Mouse (Mus musculus) brain, embryonic 14.5 days (tissue): ENCODE results near the gene Zfr2. TPM values are rescaled to one million over a fixed set of nuclear protein-coding genes. Genes with fewer than 3 reads are reported as not detected.
A peak's percentile ranks its signal among the peaks of the same experiment; 100 is the strongest.

ENCODE experiments used
- DNase-seq: peaks from one replicate; pipeline ENCODE4 v3.0.0-alpha.2; 2011; ENCODE audit warnings: low read depth
- CTCF ChIP-seq: fragments of 200-500 bp; IDR thresholded peaks from 2 replicates; pipeline ENCODE4 v1.5.1; 2012; ENCODE audit warnings: inconsistent platforms, mild to moderate bottlenecking, moderate library complexity, borderline replicate concordance; ENCODE audit not compliant: insufficient read depth, insufficient read length; ENCODE audit errors: extremely low read depth
- POLR2A ChIP-seq: fragments of 200-500 bp; IDR thresholded peaks from 2 replicates; pipeline ENCODE4 v1.6.1; 2012; ENCODE audit warnings: mild to moderate bottlenecking, inconsistent platforms, borderline replicate concordance; ENCODE audit not compliant: poor library complexity, insufficient read depth, insufficient read length, severe bottlenecking; ENCODE audit errors: extremely low read depth
- polyA plus RNA-seq: library from polyadenylated mRNA; depleted of rRNA; stranded (reverse); fragments of >200 nt; gene quantifications from 2 replicates; pipeline ENCODE4 v1.2.3, GENCODE M21; 2012; rRNA removed

Zfr2 gene
- polyA plus RNA-seq, 1 experiment: 59.8 TPM

- DNase-seq: peak; percentile 100
Measured at GRCm38 (mm10) chr10:81292554-81293333, 59.8 kb downstream of the Zfr2 start, which contains the start of gene Pip5k1c. Gene Pip5k1c, plus strand, starts transcription at chr10:81292963.

DNA sequence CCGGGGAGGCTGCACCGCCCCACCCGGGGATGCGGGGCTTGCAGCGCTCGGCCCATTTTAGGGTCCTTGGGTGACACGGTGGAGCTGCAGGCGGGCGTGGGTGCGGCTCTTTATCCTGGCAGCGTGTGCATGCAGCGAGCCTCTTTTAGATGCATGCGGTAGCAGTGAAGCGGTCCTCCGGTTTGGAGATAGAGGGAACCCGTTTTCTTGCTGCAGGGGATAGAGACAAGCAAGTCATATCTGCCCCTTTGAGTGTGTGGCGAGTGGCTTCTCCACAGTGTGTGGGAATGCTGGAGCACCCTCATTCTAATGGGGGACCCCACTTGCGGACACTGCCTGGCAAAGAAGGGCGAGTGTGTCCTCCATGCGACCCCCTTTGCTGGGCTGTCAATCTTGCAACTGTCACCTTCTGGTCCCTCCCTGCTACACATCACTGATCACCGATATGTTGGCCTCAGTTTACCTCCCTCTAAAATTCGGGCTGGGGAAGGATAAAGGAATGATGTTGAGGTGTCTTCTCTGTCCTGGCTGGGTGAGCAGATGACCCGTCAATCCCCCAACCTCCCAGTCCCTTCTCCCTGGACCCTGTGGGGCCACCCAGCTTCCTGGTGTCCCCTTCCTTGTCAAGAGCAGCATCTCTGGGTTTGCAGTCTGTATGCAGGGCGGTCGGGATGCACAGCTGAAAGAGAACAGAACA, 60.5 kb downstream of the Zfr2 start:
- TF ChIP-seq POLR2A (no peak), CTCF (no peak)
- no peak for DNase-seq

More at GRCm38 (mm10) chr10:81292554-81293333, 59.8 kb downstream of the Zfr2 start, which contains the start of gene Pip5k1c:
- peak; percentile 83 for TF ChIP-seq CTCF
- TF ChIP-seq POLR2A: peak; percentile 98

DNA sequence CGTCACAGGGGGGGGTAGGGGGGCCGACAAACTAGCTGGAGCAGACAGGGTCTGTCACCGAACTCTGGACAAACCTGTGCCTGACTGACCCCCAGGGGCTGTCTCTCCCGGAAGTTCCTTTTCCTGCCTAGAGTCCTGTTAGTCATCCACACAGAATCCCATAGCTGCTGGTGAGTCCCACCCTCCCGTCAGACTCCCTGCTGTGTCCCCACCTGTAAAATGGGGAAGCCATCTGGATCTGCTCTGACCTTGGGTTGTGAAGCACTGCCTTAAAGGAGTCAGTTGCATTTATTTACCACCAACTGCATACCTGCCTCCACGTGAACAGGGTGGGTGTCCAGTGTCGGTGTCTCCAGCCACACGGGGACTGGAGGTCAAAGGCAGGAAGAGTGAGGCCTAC, 61.5 kb downstream of the Zfr2 start:
- no peak for DNase-seq
- TF ChIP-seq CTCF (no peak), POLR2A (no peak)

DNA sequence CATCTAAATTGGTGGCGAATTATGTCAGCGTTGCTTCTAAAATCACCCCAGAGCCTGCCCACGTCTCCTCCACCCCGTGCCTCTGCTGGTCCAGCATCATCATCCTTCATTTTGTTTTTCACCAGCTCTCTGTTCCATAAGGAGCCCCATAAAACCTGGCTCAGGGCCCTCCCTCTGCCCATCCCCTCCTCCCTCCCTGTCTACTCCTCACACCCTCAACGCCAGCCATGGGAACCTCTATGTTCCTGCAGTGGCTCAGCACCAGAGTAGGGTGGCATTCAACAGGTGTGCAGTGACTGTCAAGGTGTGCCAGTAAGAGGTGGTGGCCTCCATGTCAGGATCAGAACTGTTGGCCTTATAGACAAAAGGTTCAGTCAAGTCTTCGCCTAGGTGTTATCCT, 62.2 kb downstream of the Zfr2 start:
- no peak for DNase-seq
- TF ChIP-seq CTCF (no peak), POLR2A (no peak)

DNA sequence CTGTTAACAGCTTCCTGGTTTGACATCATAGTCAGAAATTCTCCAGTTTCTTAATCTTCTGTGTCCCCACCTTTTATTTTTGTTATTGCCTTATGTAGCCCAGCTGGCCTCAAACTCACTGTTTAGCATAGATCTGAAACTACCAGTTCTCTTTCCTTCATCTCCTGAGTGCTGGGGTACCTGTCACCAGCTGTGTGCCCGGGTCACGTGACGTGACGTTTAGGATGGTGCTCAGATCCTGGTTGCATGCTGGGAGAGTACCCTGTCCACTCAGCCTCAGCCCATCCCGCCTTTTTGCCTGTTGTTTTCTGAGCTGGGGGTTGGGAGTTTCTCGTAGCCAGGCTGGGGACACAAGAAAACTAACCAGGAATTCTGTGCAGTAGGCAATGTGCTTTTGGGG, 64.3 kb downstream of the Zfr2 start:
- no peak for TF ChIP-seq CTCF
- TF ChIP-seq POLR2A: no peak
- DNase-seq: no peak

GRCm38 (mm10) chr10:81297845-81298244, 64.9 kb downstream of the Zfr2 start:
- no peak for DNase-seq
- TF ChIP-seq CTCF: no peak

GRCm38 (mm10) chr10:81298369-81299100, 65.6 kb downstream of the Zfr2 start:
- TF ChIP-seq CTCF: no peak
- TF ChIP-seq POLR2A: no peak
- DNase-seq: no peak

DNA sequence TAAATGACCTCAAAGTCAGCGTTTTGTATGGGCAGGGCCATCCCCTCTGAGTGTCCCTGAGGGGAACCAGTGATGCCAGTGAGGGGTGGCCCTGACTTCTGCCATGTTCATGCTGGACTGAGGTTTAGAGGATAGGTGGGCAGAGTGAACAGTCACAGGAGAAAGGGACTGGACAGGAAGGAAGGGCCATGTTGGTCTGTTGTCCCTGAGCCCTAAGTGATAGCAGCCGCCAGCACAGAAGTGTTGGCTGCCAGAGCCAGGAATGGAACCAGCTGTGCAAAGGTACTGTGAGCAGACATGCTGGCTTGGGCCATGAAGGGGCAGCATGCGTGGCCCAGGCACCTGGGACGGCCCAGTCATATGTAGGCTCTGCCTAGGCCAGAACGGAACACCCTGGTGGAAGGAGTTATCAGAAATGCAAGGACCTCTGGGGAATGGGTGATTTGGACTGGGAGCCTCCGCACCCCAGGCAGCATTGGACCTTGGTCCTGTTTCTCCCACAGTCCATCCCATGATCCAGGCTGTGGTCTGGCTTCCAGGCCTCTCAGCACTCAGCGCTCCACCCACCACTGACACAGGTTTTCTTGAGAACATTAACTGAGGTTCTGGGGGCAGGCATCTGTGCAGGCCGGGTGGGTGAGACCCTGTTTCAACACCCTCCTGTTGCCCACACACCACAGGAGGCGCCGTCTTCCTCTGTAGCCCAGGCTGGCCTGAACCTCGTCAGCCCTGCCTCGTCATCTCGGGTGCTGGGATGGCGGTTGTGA, 66.8 kb downstream of the Zfr2 start:
- no peak for TF ChIP-seq POLR2A
- TF ChIP-seq CTCF: no peak
- no peak for DNase-seq

GRCm38 (mm10) chr10:81300352-81300907, 67.5 kb downstream of the Zfr2 start:
- no peak for DNase-seq
- TF ChIP-seq POLR2A (no peak), CTCF (no peak)

DNA sequence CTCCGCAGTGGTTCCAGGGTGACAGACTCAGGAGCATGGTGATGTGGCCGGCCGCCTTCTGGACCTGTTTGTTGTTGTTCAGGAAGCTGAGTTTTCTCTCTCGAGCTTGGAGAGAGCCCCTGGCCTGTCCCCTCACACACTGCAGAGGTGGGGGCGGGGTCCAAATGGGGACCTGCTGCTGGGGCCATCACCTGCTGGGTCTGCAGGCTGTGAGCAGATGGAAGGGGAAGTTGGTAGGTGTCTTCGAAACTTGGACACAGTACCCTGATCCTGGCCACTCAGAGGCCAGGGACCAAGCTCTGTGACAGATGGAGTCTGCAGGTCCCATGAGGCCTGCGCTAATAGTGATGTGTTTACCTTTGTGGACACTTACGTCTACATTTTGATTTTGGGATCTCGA, 68.4 kb downstream of the Zfr2 start:
- DNase-seq: no peak
- TF ChIP-seq CTCF (no peak), POLR2A (no peak)

Other genes starting within 250 kb of the Zfr2 start
- gene Gng7, start 218.2 kb upstream of the Zfr2 start, polyA plus RNA-seq: 13.3 and 13.6 TPM in 2 replicates
- 41.5 and 66.5 TPM in 2 replicates for gene Diras1, start 207.5 kb upstream of the Zfr2 start, polyA plus RNA-seq
- 70.0 and 77.9 TPM in 2 replicates for gene Slc39a3, start 195.7 kb upstream of the Zfr2 start, polyA plus RNA-seq
- gene Sgta, start 173.0 kb upstream of the Zfr2 start, polyA plus RNA-seq: 326 and 369 TPM in 2 replicates
- 69.5 and 86.1 TPM in 2 replicates for gene Thop1, start 163.1 kb upstream of the Zfr2 start, polyA plus RNA-seq
- gene Creb3l3, start 134.3 kb upstream of the Zfr2 start, polyA plus RNA-seq: 0.19 and 0.20 TPM in 2 replicates
- 203 and 214 TPM in 2 replicates for gene Map2k2, start 127.2 kb upstream of the Zfr2 start, polyA plus RNA-seq
- 9.2 and 12.7 TPM in 2 replicates for gene Zbtb7a, start 97.9 kb upstream of the Zfr2 start, polyA plus RNA-seq
- gene Pias4, start 65.2 kb upstream of the Zfr2 start, polyA plus RNA-seq: 38.4 and 47.8 TPM in 2 replicates
- gene Eef2, start 56.5 kb upstream of the Zfr2 start, polyA plus RNA-seq: 1,504 and 1,952 TPM in 2 replicates
- 82.3 and 88.4 TPM in 2 replicates for gene Dapk3, start 50.1 kb upstream of the Zfr2 start, polyA plus RNA-seq
- not detected in 2 replicates for gene 4930442H23Rik, start 49.3 kb upstream of the Zfr2 start, polyA plus RNA-seq
- 0.18 and 0.21 TPM in 2 replicates for gene Nmrk2, start 31.1 kb upstream of the Zfr2 start, polyA plus RNA-seq
- 134 and 169 TPM in 2 replicates for gene Atcay, start 2.3 kb upstream of the Zfr2 start, polyA plus RNA-seq
- gene Matk, start 19.8 kb downstream of the Zfr2 start, polyA plus RNA-seq: 30.6 and 31.9 TPM in 2 replicates
- 67.0 and 72.1 TPM in 2 replicates for gene Mrpl54, start 33.8 kb downstream of the Zfr2 start, polyA plus RNA-seq
- gene Apba3, start 33.8 kb downstream of the Zfr2 start, polyA plus RNA-seq: 45.2 and 47.0 TPM in 2 replicates
- gene Tjp3, start 58.4 kb downstream of the Zfr2 start, polyA plus RNA-seq: 4.6 and 4.9 TPM in 2 replicates
- 267 and 268 TPM in 2 replicates for gene Pip5k1c, start 59.8 kb downstream of the Zfr2 start, polyA plus RNA-seq
- 41.4 and 44.3 TPM in 2 replicates for gene Cactin, start 87.9 kb downstream of the Zfr2 start, polyA plus RNA-seq
- 5.0 and 5.3 TPM in 2 replicates for gene Tbxa2r, start 95.6 kb downstream of the Zfr2 start, polyA plus RNA-seq
- 0.05 and 0.16 TPM in 2 replicates for gene Gipc3, start 110.1 kb downstream of the Zfr2 start, polyA plus RNA-seq
- 49.5 and 63.8 TPM in 2 replicates for gene Hmg20b, start 117.3 kb downstream of the Zfr2 start, polyA plus RNA-seq
- 13.1 and 15.6 TPM in 2 replicates for gene Mfsd12, start 124.3 kb downstream of the Zfr2 start, polyA plus RNA-seq
- gene 4930404N11Rik, start 132.7 kb downstream of the Zfr2 start, polyA plus RNA-seq: 0.19 and 0.25 TPM in 2 replicates
- gene Fzr1, start 145.4 kb downstream of the Zfr2 start, polyA plus RNA-seq: 154 and 184 TPM in 2 replicates
- gene Dohh, start 151.3 kb downstream of the Zfr2 start, polyA plus RNA-seq: 64.0 and 67.4 TPM in 2 replicates
- 6.8 and 9.6 TPM in 2 replicates for gene Gm48551, start 151.3 kb downstream of the Zfr2 start, polyA plus RNA-seq
- 8.7 and 9.4 TPM in 2 replicates for gene Gm48552, start 155.8 kb downstream of the Zfr2 start, polyA plus RNA-seq
- gene Smim24, start 159.9 kb downstream of the Zfr2 start, polyA plus RNA-seq: 3.0 and 4.2 TPM in 2 replicates
- 9.2 and 16.7 TPM in 2 replicates for gene Nfic, start 222.5 kb downstream of the Zfr2 start, polyA plus RNA-seq
- 396 and 427 TPM in 2 replicates for gene Celf5, start 249.6 kb downstream of the Zfr2 start, polyA plus RNA-seq